Mouse (Mus musculus) embryonic facial prominence, embryonic 10.5 days (tissue): ENCODE data around the gene Usp37. TPM values are rescaled to one million over a fixed set of nuclear protein-coding genes. Genes with fewer than 3 reads are reported as not detected.
"Not testable (repeated sequence)": the region's sequence is repeated elsewhere in the genome, so short reads cannot be mapped to it uniquely, and the experiment has no call there.

Source experiments
- DNase-seq: peaks from one replicate; pipeline ENCODE4 v3.0.0-alpha.2; 2017; ENCODE audit warnings: low spot score
- H3K27ac ChIP-seq: fragments of 300-500 bp; sonication (generic); replicated peaks from 2 replicates; pipeline ENCODE4 v1.5.1; 2016; ENCODE audit warnings: mild to moderate bottlenecking
- H3K27me3 ChIP-seq: fragments of 300-500 bp; sonication (generic); replicated peaks from 2 replicates; pipeline ENCODE4 v1.6.1; 2016; ENCODE audit warnings: low read depth, mild to moderate bottlenecking; ENCODE audit not compliant: poor library complexity, severe bottlenecking
- H3K36me3 ChIP-seq: fragments of 300-500 bp; sonication (generic); replicated peaks from 2 replicates; pipeline ENCODE4 v1.6.1; 2016; ENCODE audit warnings: mild to moderate bottlenecking, moderate library complexity
- H3K4me1 ChIP-seq: fragments of 300-500 bp; sonication (generic); 2 replicates; pipeline ENCODE4 v1.6.1; 2016
- H3K4me3 ChIP-seq: fragments of 300-500 bp; sonication (generic); 2 replicates; pipeline ENCODE4 v1.5.1; 2016; ENCODE audit warnings: mild to moderate bottlenecking, moderate library complexity
- H3K9me3 ChIP-seq: fragments of 300-500 bp; sonication (generic); 2 replicates; pipeline ENCODE4 v1.6.1; 2016; ENCODE audit warnings: mild to moderate bottlenecking
- WGBS: fragments of 180-500 bp; shearing (Covaris S2); methylation state at CpG from one replicate; pipeline ENCODE4 v1.1.7; 2016; 5-methylcytosine and 5-hydroxymethylcytosine counted together
- polyA plus RNA-seq: library from polyadenylated mRNA; unstranded; fragments of >200 nt; fragmentation: Nextera tagmentation; extraction: Ambion mirVana; gene quantifications from 2 replicates; pipeline ENCODE4 v1.2.1, GENCODE M21; 2016

Gene Usp37
- polyA plus RNA-seq, 1 experiment from 2014 or later = 47.0 TPM

GRCm38 (mm10) chr1:74408589-74409504 lies 135.2 kb downstream of the Usp37 start, which contains the start of gene Vil1:
TSS of gene Vil1 (plus strand) at chr1:74409376.
- no peak within 1 kb of the TSS for H3K4me3 ChIP-seq
- peaks cover 6% of the 10 kb centered on the region; the same call in 1 of the 2 replicates for H3K4me1 ChIP-seq
- 60% methylated on average over 15 of the region's 15 CpGs for WGBS
- no peak for DNase-seq
- H3K27ac ChIP-seq = no peak within 1 kb of the TSS; the same call in 1 of the 2 replicates
- no peaks in the 10 kb centered on the region for H3K36me3 ChIP-seq
- H3K27me3 ChIP-seq = no peaks in the 10 kb centered on the region
- no peaks in the 10 kb centered on the region for H3K9me3 ChIP-seq

GRCm38 (mm10) chr1:74404206-74404605 lies 139.9 kb downstream of the Usp37 start:
- H3K27me3 ChIP-seq = no peaks in the 10 kb centered on the region
- no peaks in the 10 kb centered on the region for H3K9me3 ChIP-seq
- no peak overlapping the region for H3K4me3 ChIP-seq
- H3K36me3 ChIP-seq = no peaks in the 10 kb centered on the region
- H3K4me1 ChIP-seq = peaks cover 9% of the 10 kb centered on the region; the same call in 1 of the 2 replicates
- no peak overlapping the region for H3K27ac ChIP-seq
- WGBS = 90% methylated on average over 4 of the region's 4 CpGs
- no peak for DNase-seq

GRCm38 (mm10) chr1:74401015-74401702 lies 142.9 kb downstream of the Usp37 start:
- Histone ChIP-seq H3K36me3 (no peaks in the 10 kb centered on the region), H3K4me3 (no peak overlapping the region), H3K27me3 (no peaks in the 10 kb centered on the region), H3K9me3 (no peaks in the 10 kb centered on the region), H3K4me1 (peaks cover 23% of the 10 kb centered on the region), H3K27ac (no peak overlapping the region)
- DNase-seq = no peak
- WGBS = 53% methylated on average over 16 of the region's 16 CpGs

GRCm38 (mm10) chr1:74400531-74400930 lies 143.6 kb downstream of the Usp37 start:
- 77% methylated on average over 3 of the region's 3 CpGs for WGBS
- no peaks in the 10 kb centered on the region for H3K27me3 ChIP-seq
- H3K9me3 ChIP-seq = no peaks in the 10 kb centered on the region
- 0 out of 2 replicates have a peak, but pooled peaks cover 4% of the 10 kb centered on the region for H3K36me3 ChIP-seq
- H3K4me1 ChIP-seq = peaks cover 23% of the 10 kb centered on the region
- H3K4me3 ChIP-seq = no peak overlapping the region
- H3K27ac ChIP-seq = no peak overlapping the region
- DNase-seq = no peak

- H3K4me3 ChIP-seq = peak overlapping the region; percentile 63
- peaks cover 29% of the 10 kb centered on the region for H3K36me3 ChIP-seq
- peaks cover 35% of the 10 kb centered on the region for H3K4me1 ChIP-seq
- H3K27me3 ChIP-seq = no peaks in the 10 kb centered on the region
- 4% methylated on average over 11 of the region's 11 CpGs for WGBS
- no peaks in the 10 kb centered on the region for H3K9me3 ChIP-seq
- DNase-seq = peak; percentile 76
- peak overlapping the region; percentile 89 for H3K27ac ChIP-seq
Measured at GRCm38 (mm10) chr1:74397919-74398451, 146.1 kb downstream of the Usp37 start.

- peaks cover 41% of the 10 kb centered on the region for H3K4me1 ChIP-seq
- H3K4me3 ChIP-seq = peak overlapping the region; percentile 63
- H3K9me3 ChIP-seq = no peaks in the 10 kb centered on the region
- WGBS = under 1% methylated on average over 41 of the region's 41 CpGs
- no peaks in the 10 kb centered on the region for H3K27me3 ChIP-seq
- H3K27ac ChIP-seq = peak overlapping the region; percentile 89
- peaks cover 30% of the 10 kb centered on the region for H3K36me3 ChIP-seq
- DNase-seq = peak; percentile 99
Measured at GRCm38 (mm10) chr1:74397268-74397918, 146.7 kb downstream of the Usp37 start.

- Histone ChIP-seq H3K36me3 (peaks cover 30% of the 10 kb centered on the region), H3K27ac (peak overlapping the region; percentile 89), H3K4me3 (peak overlapping the region; percentile 63), H3K4me1 (peaks cover 43% of the 10 kb centered on the region)
- DNase-seq, H3K9me3 ChIP-seq, H3K27me3 ChIP-seq: not testable (repeated sequence)
- 6% methylated on average over 12 of the region's 12 CpGs for WGBS
Measured at GRCm38 (mm10) chr1:74396456-74397222, 147.4 kb downstream of the Usp37 start.

- Histone ChIP-seq H3K27ac (no peak overlapping the region), H3K9me3 (no peaks in the 10 kb centered on the region), H3K36me3 (peaks cover 30% of the 10 kb centered on the region), H3K4me3 (no peak overlapping the region), H3K27me3 (no peaks in the 10 kb centered on the region), H3K4me1 (peaks cover 54% of the 10 kb centered on the region)
- WGBS = 89% methylated on average over 13 of the region's 13 CpGs
- no peak for DNase-seq
Measured at GRCm38 (mm10) chr1:74395290-74395689, 148.8 kb downstream of the Usp37 start.

- Histone ChIP-seq H3K36me3 (peaks cover 30% of the 10 kb centered on the region), H3K27ac (no peak overlapping the region), H3K9me3 (no peaks in the 10 kb centered on the region), H3K4me3 (no peak overlapping the region), H3K4me1 (peaks cover 58% of the 10 kb centered on the region), H3K27me3 (0 out of 2 replicates have a peak, but pooled peaks cover 2% of the 10 kb centered on the region)
- no peak for DNase-seq
- WGBS = 93% methylated on average over 15 of the region's 15 CpGs
Measured at GRCm38 (mm10) chr1:74394858-74395257, 149.2 kb downstream of the Usp37 start.

- peaks cover 64% of the 10 kb centered on the region for H3K4me1 ChIP-seq
- H3K9me3 ChIP-seq = no peaks in the 10 kb centered on the region
- H3K36me3 ChIP-seq = peaks cover 30% of the 10 kb centered on the region
- peaks cover 7% of the 10 kb centered on the region for H3K27me3 ChIP-seq
- H3K27ac ChIP-seq = no peak overlapping the region
- WGBS = 94% methylated on average over 9 of the region's 9 CpGs
- H3K4me3 ChIP-seq = no peak overlapping the region
- no peak for DNase-seq
Measured at GRCm38 (mm10) chr1:74394311-74394710, 149.8 kb downstream of the Usp37 start.

GRCm38 (mm10) chr1:74393697-74394096 lies 150.4 kb downstream of the Usp37 start:
- H3K4me3 ChIP-seq = peak overlapping the region; percentile 78
- peak overlapping the region; percentile 99; the same call in 1 of the 2 replicates for H3K27ac ChIP-seq
- H3K9me3 ChIP-seq = no peaks in the 10 kb centered on the region
- H3K36me3 ChIP-seq = peaks cover 30% of the 10 kb centered on the region
- WGBS = 92% methylated on average over 9 of the region's 9 CpGs
- DNase-seq = no peak
- peaks cover 66% of the 10 kb centered on the region for H3K4me1 ChIP-seq
- H3K27me3 ChIP-seq = peaks cover 13% of the 10 kb centered on the region
